Mouse (Mus musculus): ENCODE results near the gene Padi3. TPM values are rescaled to one million over a fixed set of nuclear protein-coding genes. Genes with fewer than 3 reads are reported as not detected.

Padi3 gene
- under 1 TPM; 0.19 to 0.38 TPM for total RNA-seq (2021)

DNA sequence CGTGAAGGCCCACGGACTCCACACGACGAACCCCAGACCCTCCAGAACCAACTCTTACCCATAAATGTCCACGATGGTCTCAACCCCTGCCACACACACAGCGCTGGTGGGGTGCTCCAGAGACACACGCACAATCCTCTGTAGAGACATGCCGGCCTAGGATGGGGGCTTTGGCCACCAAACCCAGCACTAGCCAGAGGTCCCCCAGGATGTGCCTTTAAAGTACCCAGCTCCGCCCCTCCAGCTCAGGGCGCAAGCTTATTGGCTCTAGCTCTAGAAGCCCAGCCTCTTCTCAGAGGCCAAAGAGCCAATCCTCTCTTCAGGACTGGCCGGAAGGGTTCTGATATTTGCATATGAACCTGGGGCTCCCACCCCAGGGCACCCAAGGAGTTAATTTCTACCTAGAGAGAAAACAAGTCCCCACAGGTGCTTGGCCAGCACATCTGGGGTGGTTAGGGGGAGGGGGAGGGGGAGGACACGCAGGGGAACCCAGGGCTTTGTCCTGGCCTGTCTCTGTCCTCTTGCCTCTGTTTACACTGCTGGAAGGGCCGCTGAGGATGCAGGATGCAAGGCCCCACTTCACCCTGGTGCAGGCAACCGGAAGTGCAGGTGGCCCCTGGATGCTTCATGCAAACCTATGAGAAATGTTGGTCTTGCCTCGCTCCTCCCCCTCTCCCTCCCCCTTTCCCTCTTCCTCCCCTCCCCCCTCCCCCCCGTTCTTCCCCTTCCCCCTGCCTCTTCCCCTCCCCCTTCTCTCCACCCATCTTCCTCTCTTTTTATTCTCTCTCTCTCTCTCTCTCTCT, at the start of gene Padi3:
Padi3 (minus strand) TSS at position 191 of the 803 bp plus-strand sequence.
- no peak for DNase-seq

- DNase-seq, result no peak
Measured at GRCm38 (mm10) chr4:140859291-140859690, 48.8 kb upstream of the Padi3 start.

- no peak for DNase-seq
Measured at GRCm38 (mm10) chr4:140857813-140858212, 47.4 kb upstream of the Padi3 start.

- no peak for DNase-seq
Measured at GRCm38 (mm10) chr4:140857041-140857440, 46.6 kb upstream of the Padi3 start.

DNA sequence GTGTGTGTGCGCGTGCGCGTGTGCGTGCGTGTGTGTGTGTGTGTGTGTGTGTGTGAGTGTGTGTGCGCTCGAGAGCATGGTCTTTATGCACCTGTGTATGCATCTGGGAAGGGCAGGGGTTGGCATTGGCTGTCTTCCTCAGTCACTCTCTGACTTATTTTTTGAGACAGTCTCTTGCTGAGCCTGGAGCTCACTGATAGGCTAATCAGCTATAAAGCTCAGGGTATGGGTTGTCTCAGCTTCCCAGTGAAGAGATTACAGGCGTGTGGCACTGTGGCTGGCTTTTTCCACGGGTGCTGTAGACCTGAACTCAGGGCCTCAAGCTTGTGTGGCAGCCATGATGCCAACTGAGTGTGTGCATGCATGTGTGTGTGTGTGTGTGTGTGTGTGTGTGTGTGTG, 44.7 kb upstream of the Padi3 start:
- DNase-seq, result no peak

GRCm38 (mm10) chr4:140854455-140854864, 44.0 kb upstream of the Padi3 start:
- DNase-seq, result no peak

DNA sequence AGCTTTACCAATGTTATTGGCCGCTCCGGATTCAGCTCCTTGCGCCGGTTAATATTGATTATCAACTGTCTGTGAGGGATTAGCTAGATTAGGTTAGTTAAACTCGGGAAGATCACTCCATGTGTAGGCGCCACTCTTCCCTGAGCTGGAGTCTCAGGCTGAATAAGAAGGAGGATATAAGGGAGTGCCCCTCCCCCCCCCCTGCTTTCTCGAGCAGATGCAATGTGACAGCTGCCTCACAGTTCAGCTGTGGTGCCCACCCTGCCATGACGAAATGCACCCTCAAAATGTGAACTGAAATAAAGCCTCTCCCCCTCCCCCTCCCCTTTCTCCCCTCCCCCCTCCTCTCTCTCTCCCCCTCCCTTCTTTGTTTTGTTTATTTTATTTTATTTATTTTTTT, 43.2 kb upstream of the Padi3 start:
- no peak for DNase-seq

- no peak for DNase-seq
Measured at GRCm38 (mm10) chr4:140849310-140849709, 38.9 kb upstream of the Padi3 start.

- no peak for DNase-seq
Measured at GRCm38 (mm10) chr4:140845666-140846065, 35.2 kb upstream of the Padi3 start, which contains the start of gene Padi1. TSS of gene Padi1 (minus strand) at chr4:140845778.

DNA sequence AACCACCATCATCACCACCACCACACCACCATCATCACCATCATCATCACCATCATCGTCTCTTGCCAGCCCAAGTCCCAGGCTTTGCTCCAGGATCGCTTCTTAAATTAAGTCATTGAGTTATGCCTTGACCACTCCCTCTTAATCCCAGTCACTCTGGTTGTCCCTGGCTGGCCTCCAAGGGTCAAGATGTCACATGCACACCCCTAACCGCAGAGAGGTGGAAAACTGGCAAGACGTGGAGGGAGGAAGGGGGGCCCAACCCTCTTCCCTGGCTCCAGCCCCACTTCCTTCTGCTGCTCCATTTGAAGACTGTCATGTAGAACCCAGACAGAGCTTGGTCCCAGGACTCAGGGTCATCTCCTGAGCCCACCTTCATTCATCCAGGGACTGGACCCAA, 34.5 kb upstream of the Padi3 start:
- no peak for DNase-seq

GRCm38 (mm10) chr4:140843670-140844280, 33.3 kb upstream of the Padi3 start:
- no peak for DNase-seq

- DNase-seq, result no peak
Measured at GRCm38 (mm10) chr4:140842909-140843308, 32.5 kb upstream of the Padi3 start.

- DNase-seq, result peak; percentile 30
Measured at GRCm38 (mm10) chr4:140837879-140838278, 27.4 kb upstream of the Padi3 start.

DNA sequence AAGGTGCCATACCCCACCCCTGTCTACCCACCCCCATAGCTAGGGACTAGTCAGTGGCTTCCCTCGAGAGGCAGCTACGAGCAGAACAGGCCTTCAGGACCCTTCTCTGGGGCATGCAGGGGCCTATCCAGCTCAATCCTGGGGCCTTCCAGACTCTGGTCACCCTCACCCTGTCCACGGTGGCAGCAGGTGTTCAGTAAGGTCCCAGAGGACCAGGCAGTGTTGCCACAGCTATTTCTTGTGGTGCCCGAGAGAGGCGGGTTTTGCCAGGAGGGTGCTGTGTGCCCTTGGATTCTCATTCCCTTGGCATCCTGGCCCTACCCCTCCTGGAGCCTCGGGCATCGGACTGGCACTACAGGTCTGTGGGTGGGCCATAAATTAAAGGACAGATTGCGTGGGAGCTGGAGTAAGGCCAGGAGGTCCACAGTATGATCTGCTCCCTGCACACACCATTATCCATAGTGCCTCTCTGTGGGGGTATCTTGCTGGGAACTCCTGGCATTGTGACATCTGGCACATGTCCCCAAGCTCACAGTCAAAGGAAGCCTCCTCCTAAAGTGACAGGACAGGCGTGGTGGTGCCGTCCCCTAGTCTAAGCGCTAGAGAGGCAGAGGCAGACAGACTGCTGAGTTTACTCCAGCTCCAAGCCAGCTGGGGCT, 25.9 kb upstream of the Padi3 start:
- no peak for DNase-seq

GRCm38 (mm10) chr4:140835682-140836081, 25.2 kb upstream of the Padi3 start:
- DNase-seq, result peak; percentile 41

DNA sequence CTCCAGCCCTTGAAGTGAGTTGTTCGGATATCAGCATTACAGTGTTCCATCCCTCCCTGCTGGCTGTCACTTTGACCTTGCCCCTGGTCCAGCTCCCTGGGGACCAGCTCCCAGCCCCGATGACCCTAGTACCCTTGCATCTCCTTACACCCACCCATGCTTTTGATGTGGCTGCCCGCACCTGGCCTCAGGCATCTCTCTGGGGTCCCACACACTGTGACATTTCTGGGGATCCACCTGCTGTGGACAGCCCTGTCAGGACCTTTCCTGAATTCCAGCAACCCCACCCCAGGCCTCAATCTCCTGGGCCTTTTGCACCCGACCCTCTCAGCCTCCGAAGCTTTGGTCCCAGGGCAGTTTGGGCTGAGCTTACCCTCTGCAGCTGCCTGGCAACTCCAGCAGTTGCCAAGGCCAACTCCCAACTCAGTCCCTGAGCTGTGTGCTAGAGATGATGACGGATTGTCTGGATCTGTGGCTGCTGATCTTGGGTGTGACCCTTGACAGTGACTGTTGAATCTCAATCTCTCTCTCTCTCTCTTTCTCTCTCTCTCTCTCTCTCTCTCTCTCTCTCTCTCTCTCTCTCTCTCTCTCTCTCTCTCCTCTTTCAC, 24.0 kb upstream of the Padi3 start:
- DNase-seq, result no peak

DNA sequence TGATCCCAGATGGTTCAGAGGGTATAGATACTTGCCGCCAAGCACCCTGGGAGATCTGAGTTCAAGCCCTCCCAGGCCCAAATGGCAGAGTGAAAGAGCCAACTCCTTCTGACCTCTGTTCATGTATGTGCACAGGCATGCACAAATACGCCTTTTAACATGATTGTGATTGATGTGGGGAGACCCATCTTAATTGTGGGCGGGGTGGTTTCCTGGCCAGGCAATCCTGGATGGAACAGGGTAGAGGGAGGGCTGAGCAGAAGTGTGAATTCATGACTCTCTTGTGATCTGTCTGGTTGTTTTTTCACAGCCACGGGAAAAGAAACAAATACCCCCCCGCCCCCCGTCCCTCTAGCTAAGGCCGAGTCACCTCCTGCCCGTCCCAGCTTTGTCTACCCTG, 22.4 kb upstream of the Padi3 start:
- DNase-seq, result no peak

GRCm38 (mm10) chr4:140831808-140832207, 21.4 kb upstream of the Padi3 start:
- no peak for DNase-seq

GRCm38 (mm10) chr4:140827237-140827636, 16.8 kb upstream of the Padi3 start:
- no peak for DNase-seq

DNA sequence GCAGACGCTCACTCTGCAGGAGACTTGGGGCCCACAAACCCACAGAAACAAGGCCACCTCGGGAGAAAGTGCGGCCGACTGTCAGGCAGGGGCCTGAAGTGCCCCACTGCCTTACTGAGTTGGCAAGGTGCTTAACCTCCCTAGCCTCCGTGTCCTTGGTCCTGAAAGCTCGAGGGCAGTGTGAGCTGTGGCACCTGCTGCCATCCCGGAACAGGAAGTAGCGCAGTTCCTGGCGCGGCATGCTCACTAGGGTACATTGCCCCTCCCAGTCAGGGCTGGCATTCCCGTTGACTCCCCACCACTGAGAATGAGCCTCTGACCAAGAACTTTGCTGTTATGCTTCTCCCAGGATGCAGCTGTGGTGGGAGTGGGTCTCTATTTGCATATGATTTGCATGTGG, 15.5 kb upstream of the Padi3 start:
- no peak for DNase-seq

DNA sequence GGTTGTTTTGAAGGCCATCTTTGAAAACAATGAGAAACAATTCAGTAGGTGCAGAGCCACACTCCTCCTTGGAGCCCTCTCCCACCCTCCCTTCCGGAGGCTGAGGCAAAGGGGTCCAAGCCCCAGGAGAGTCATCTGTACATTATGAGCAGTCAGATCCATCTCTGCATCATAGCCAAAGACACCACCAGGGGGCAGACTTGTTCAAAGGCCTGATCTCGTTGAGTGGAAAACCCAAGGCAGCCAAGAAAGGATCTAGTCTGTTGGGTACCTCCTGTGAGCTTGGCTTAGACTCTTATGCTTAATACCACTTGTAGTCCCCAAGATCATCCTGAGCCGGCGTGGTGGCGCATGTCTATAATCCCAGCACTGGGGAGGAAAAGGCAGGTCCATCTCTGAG, 11.5 kb upstream of the Padi3 start:
- peak; percentile 39 for DNase-seq

GRCm38 (mm10) chr4:140817413-140817812, 7.0 kb upstream of the Padi3 start:
- DNase-seq, result no peak
